Mouse (Mus musculus) thymus, postnatal 0 days (tissue): Measurements from ENCODE around the gene Slc5a10. TPM values are rescaled to one million over a fixed set of nuclear protein-coding genes. Genes with fewer than 3 reads are reported as not detected.
"Not testable (repeated sequence)": the region's sequence is repeated elsewhere in the genome, so short reads cannot be mapped to it uniquely, and the experiment has no call there.

Source experiments
- DNase-seq: peaks from one replicate; pipeline ENCODE4 v3.0.0-alpha.2; 2015; ENCODE audit warnings: low spot score
- polyA plus RNA-seq: library from polyadenylated mRNA; unstranded; fragments of >200 nt; fragmentation: Nextera tagmentation; extraction: Ambion mirVana; gene quantifications from 2 replicates; pipeline ENCODE4 v1.2.1, GENCODE M21; 2015

Slc5a10 gene
- polyA plus RNA-seq, 1 experiment from 2014 or later, result 0.10 TPM

DNA sequence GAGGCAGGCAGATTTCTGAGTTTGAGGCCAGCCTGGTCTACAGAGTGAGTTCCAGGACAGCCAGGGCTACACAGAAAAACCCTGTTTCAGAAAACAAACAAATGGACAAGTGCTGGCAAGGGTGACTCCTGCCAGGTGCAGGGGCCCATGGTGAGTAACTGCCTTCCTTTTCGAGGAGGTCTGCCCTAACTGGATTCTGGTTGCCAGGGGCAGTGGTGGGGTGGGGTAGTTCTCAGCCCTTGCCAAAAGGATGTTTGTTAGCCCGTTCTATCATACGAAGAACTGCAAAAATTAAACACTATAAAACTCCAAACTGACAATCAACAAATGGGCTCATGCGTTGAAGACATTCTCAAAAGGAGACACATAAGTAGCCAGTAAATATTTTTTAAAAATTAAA is 71.0 kb downstream of the Slc5a10 start:
- no peak for DNase-seq

DNA sequence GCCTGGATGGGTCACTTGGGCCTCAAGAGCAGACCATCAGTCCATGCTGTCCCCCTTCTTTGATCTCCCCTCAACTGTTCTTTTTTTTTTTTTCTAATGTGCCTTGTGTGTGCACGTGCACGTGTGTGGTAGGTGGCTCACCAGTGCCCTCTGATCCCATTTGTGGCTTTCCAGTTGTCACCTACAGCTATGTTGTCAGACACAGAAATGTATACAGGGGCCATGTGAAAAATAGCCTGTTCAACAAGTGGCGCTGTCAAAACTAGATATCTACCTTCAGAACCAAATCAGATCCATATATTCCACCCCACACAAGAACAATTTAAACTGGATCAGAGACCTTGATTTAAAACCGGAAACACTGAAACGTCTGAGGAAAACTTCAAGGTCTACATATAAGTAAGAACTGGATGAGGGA is 71.5 kb downstream of the Slc5a10 start:
- no peak for DNase-seq

DNA sequence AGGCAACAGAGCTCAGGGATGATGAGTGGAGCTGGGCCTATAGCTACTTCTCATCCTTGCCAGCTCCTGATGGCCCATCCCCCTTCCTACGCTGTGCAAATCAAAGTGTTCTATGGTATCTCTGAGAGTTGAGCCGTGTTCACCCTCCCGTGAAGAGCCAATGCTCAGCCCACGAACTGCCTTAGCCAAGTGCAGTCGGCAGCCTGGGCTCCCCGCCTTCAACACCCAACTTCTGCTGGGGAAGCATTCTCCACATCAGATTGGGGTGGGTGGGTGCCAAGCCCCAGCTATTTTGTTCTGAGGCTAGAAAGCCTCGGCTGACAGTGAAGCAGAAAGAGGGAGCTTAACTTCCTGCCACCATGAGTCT is 71.9 kb downstream of the Slc5a10 start:
- DNase-seq, result peak; percentile 28

GRCm38 (mm10) chr11:61647956-61648748 is 72.5 kb downstream of the Slc5a10 start:
- no peak for DNase-seq

GRCm38 (mm10) chr11:61647110-61647910 is 73.3 kb downstream of the Slc5a10 start:
- no peak for DNase-seq

GRCm38 (mm10) chr11:61646499-61647039 is 74.1 kb downstream of the Slc5a10 start:
- DNase-seq, result no peak

DNA sequence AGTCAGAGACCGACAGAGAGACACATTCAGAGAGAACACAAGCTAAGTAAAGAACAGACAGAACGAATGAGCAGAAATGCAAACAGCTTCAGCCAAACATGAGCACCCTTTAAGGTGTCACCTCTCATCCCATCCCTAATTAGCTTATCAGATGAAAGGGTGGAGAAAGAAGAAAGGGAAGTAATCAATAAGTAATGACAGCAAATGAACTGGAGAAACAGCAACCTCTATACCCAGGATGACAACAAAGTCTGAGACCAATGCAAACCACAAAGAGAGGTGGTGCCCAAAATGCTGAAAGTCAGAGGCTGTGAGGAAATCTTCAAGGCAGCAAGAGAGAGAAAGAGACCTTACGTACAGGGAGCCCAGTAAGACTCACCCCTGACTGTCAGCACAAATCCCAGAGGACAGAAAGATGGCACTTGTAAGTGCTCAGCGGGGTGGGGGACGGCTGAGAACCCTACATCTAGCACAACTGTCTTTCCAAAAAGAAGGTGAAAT is 75.2 kb downstream of the Slc5a10 start:
- DNase-seq, result no peak

DNA sequence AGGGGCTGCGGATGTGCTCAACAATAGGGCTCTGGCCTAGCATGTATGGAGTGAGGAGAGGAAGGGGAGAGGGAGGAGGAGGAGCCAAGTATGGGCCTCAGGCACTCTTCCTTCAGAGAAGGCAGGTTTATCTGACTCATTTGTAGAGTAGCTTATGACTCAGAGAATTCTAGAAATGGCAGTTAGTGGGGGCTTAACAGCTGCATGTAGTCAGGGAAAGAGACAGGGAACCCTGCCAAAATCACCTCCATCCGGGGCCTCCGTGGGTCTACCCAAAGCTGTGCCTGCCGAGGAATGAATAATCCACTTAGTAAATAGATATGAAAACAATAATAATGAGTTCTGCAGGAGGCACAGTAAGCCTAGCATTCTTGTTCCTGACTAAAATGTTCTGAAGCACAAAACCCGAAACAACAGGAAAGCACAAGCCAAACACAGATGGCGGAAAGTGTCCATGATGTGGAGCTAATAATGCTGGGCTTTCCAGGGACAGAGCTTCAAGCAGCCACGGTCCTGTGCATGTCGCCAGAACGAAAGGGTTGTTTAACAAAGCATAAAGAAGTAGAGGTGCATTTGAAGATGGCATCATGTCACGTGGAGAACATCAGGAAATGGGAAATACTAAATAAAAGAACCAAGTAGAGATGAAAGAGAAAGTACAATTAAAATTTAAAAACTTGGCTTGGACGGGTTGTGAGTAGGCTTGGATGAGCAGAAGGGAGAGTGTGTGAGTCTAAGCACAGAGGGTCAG is 75.9 kb downstream of the Slc5a10 start:
- DNase-seq, result no peak

DNA sequence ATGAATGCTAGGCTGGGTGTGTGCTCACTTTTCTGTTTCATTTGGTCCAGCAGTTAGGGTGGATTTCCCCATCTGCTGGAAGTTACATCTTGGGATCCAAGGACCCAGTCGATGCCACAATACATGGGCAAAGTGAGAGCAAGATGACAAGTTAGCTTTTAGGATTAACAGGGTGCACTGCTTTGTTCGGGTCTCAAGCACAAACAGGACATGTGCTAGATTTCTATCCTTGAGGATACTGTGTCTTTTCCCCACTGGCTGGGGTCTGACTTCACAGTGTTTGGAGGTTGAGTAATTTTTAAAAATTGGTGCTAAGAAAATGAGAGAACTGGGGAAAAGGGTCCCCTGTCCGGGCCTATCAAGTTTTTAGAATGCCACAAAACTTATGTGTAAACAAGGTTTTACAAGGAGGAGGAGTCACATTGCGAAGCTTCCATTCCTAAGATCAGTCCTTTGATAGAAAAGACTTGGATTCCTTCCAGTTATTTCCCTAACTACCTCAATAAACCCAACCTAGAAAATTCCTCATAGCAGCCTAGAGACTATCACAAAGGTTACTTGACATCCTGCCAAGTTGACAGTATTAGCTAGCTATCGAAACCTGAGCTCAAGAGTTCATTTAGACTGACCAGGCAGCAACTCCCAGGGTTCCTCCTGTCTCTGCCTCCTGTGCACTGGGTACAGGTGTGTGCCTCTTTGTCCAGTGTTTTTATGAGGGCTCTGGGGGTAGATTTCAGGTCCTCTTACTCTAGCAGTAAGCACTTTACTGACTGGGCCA is 77.3 kb downstream of the Slc5a10 start:
- DNase-seq, result no peak

DNA sequence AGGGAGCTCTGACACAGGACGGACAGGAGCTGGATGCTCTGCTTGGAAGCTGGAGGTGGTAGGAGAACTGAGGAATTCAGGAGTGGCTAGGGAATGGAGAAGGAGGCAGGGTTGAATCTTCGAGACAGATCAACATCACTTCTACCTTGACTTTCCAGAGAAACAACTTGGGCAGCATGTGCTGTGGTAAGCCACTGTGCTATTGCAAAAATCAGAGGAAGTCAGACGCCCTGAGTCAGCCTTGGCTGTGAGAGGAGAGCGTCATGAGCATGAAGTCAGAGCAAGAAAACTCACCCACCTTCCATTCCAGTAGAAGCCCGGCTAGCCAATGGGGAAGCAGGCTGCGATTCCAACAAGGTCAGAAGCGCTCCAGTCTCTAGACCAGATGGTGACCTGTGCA is 78.5 kb downstream of the Slc5a10 start:
- no peak for DNase-seq

- DNase-seq, result not testable (repeated sequence)
Measured at GRCm38 (mm10) chr11:61640585-61640984, 80.0 kb downstream of the Slc5a10 start.

DNA sequence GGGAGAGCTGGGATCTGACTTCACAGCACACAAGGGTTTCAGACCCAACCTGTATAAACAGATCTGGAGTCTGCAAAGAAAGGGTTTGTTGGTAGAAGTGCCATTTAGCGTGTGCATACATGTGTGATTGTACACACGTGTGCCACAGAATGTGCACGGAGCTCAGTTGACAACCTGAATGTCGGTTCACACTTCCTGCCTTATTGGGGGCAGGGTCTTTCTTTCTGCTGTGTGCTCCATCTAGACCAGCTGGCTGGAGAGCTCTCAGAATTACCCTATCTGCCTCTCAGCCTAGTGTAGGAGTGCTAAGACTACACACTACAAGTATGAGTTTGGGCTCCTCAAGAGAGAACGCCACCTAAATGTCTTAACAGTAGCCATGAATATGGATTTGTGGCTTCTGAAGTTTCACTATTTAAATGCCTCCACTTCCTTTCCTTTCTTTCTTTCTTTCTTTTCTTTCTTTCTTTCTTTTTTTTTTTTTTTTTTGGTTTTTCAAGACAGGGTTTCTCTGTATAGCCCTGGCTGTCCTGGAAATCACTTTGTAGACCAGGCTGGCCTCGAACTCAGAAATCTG is 80.9 kb downstream of the Slc5a10 start:
- peak; percentile 48 for DNase-seq

DNA sequence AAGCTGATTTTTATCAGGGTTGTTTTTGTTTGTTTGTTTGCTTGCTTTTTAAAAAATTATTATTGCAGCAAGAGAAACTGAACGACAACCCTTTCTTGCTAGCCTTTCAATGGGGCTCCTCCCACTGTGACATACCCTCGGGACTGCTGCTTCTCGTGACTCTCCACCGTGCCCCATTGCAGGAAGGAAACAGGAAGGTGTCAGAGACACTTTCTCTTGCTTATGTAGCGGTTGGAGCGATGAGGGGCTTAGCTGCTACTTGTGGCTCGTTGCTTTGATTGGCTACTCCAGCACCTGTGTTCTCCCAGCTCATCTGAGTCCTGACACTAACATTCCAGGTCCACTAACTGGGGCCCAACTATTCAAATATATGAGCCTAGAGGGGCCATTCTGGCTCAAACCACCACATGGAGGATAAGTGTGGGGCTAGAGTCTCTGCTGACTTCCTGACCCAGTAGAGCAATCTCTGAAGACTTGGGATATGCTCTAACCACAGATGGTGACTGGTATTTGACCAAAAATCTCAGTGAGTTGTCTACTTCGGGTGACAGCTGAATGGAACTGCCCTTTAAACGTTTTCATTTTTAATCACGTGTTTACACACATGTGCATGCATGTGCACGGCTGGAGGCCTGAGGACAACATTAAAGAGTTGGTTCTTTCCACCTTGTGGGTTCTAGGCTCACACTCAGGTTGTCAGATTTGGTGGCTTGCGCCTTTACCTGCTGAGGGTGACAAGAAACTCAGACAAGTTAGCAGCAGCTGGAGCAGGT is 81.7 kb downstream of the Slc5a10 start:
- peak; percentile 42 for DNase-seq

DNA sequence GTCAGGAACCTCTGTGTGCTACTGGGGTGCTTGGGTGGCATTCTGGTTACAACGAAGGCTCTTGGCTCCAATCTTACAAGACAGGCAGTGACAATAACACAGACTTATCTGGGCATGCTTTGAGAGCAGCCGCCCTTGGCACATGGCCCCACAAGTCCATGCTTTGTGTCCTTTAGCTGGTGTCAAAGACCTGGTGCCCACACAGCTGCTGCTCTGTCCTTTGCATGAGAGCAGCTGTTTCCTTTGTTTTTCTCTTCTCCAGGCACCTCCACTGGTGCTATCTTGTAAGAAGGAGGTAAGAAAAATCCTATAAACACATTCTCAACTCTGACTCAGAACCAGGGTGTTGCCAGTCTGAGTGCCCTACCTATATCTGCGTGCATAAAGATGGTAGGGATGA is 82.8 kb downstream of the Slc5a10 start:
- no peak for DNase-seq

DNA sequence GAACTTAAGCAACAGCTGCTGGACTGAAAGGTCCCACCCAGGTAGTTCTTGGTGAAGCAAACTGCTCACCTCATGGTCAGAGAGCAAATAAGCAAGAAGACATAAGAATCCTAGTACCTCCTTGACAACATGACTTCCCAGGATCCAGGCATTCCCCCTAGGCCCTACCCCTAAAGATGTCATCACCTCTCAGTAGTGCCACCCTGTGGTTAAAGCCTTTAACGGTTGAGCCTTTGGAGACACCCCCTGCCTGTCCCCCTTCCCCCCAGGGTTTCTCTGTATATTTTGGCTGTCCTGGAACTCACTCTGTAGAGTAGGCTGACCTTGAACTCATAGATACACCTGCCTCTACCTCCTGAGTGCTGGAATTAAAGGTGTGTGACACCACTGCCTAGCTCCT is 83.2 kb downstream of the Slc5a10 start:
- DNase-seq, result no peak

DNA sequence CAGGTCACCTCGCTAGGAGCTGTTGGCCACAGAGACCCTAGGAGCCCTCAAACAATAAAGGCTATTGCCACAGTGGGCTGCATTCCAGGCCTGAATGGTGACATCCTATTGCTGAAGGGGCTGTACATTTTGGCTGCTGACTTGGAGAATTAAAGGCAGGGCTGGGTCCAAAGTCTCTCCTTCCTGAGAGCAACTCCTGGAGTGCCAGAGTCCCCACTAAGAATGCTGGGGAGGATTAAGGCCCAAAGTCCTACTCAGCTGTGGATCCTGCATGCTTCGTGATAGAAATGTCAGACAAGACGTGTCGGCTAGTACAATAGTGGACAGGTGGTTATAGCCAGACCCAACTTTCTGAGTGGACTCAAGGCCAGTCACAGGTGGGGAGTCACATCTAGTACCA is 84.3 kb downstream of the Slc5a10 start:
- not testable (repeated sequence) for DNase-seq

DNA sequence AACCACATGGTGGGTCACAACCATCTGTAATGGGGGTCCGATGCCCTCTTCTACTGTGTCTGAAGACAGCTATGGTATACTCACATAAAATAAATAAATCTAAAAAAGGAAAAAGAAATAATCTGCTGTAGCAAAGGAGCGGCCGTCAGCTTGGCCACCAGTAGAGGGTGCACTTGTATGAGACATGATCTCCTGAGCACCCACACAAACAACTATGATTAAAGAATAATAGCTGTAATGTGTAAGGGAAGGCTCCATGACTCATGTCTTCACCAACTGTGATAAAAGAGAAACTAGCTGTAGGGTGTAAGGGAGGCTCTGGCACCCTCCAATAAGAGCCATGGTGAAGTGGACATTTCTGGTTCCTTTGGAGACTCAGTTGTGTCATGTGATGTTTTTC is 91.0 kb downstream of the Slc5a10 start:
- peak; percentile 42 for DNase-seq

DNA sequence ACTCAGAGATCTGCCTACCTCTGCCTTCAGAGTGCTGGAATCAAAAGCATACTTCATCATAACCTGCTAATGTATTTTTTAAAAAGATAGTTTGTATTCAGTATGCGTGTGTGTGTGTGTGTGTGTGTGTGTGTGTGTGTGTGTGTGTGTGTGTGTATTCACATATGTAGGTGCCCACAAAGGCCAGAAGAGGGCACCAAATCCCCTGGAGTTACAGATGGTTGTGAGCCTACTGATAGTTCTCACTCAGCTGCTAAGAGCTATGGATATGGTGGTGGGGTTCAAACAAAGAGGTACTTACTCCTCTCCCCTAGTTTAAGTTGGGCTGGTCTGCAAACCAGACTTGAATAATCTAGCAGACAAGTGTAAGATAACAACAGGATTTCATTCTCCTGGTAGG is 94.1 kb downstream of the Slc5a10 start:
- no peak for DNase-seq

DNA sequence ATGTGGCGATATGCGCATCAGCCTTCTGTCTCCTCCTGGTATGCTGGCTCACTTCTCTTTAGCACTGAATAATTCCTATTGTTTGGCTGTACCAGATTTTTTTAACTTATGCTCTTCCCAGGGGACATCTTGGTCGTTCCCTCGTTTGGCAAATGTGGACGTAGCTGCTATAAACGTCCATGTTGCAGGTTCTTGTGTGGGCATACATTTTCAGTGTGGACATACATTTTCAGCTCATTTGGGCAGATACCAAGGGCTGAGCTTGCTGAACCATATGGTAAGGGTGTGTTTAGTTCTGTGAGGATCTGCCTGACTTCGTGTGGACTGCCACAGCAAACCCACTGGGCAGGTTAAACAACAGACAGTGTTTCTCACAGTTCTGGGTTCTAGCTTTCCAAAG is 95.5 kb downstream of the Slc5a10 start:
- no peak for DNase-seq
